Mouse (Mus musculus) thymus, adult 2 months (tissue): ENCODE measurements around the gene Fancg. TPM values are rescaled to one million over a fixed set of nuclear protein-coding genes. Genes with fewer than 3 reads are reported as not detected.
A peak's percentile ranks its signal among the peaks of the same experiment; 100 is the strongest.

Experiments
- DNase-seq: peaks from one replicate; pipeline ENCODE4 v3.0.0; 2021
- H3K27ac ChIP-seq: fragments of 200-500 bp; 2 replicates; pipeline ENCODE4 v1.5.1; 2012; ENCODE audit warnings: low read length, control low read depth; ENCODE audit not compliant: control insufficient read depth, insufficient read depth
- H3K27me3 ChIP-seq: fragments of 200-500 bp; 2 replicates; pipeline ENCODE4 v1.6.1; 2012; ENCODE audit warnings: mild to moderate bottlenecking, low read length, moderate library complexity, mixed read lengths; ENCODE audit not compliant: control insufficient read depth, insufficient read depth
- H3K36me3 ChIP-seq: fragments of 200-500 bp; 2 replicates; pipeline ENCODE4 v1.6.1; 2012; ENCODE audit warnings: mild to moderate bottlenecking, low read length, moderate library complexity; ENCODE audit not compliant: control insufficient read depth, insufficient read depth
- H3K4me1 ChIP-seq: fragments of 200-500 bp; replicated peaks from 2 replicates; pipeline ENCODE4 v1.6.1; 2012; ENCODE audit warnings: low read length; ENCODE audit not compliant: control insufficient read depth, insufficient read depth
- H3K4me3 ChIP-seq: fragments of 200-500 bp; 2 replicates; pipeline ENCODE4 v1.5.1; 2012; ENCODE audit warnings: mild to moderate bottlenecking, low read length, control low read depth, moderate library complexity; ENCODE audit not compliant: control insufficient read depth, insufficient read depth
- CTCF ChIP-seq: fragments of 200-500 bp; IDR thresholded peaks from 2 replicates; pipeline ENCODE4 v1.5.1; 2012; ENCODE audit warnings: mild to moderate bottlenecking, control low read depth, low read length, moderate library complexity, borderline replicate concordance; ENCODE audit not compliant: control insufficient read depth, poor library complexity, insufficient read depth; ENCODE audit errors: extremely low read depth
- POLR2A ChIP-seq: fragments of 200-500 bp; IDR thresholded peaks from 2 replicates; pipeline ENCODE4 v1.6.1; 2012; ENCODE audit warnings: mild to moderate bottlenecking, low read length, control low read depth, moderate library complexity; ENCODE audit not compliant: control insufficient read depth, poor library complexity, insufficient read depth; ENCODE audit errors: extremely low read depth
- WGBS: fragments of 180-500 bp; shearing (Covaris S2); methylation state at CpG from one replicate; pipeline ENCODE4 v1.1.7; 2018; 5-methylcytosine and 5-hydroxymethylcytosine counted together
- polyA plus RNA-seq: library from polyadenylated mRNA; depleted of rRNA; stranded (reverse); fragments of >200 nt; gene quantifications from 2 replicates; pipeline ENCODE4 v1.2.3, GENCODE M21; 2012

Fancg gene
- polyA plus RNA-seq, 1 experiment, result 50.0 TPM

DNA sequence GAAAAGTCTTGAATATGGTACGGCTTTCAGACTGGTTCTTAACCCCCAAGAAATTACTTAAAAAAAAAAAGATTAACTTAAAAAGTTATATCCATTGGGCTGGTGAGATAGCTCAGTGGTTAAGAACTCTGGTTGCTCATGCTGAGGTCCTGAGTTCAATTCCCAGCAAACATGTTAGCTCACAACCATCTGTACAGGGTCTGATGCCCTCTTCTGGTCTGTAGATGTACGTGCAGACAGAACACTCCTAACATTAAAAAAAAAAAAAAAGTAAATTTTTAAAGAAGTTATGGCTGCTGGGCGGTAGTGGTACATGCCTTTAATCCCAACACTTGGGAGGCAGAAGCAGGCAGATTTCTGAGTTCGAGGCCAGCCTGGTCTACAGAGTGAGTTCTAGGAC is 32.2 kb downstream of the Fancg start:
- WGBS, result 93% methylated on average over 4 of the region's 4 CpGs
- no peak for TF ChIP-seq CTCF
- no peak for TF ChIP-seq POLR2A
- H3K36me3 ChIP-seq, result peaks cover 31% of the 10 kb centered on the region

DNA sequence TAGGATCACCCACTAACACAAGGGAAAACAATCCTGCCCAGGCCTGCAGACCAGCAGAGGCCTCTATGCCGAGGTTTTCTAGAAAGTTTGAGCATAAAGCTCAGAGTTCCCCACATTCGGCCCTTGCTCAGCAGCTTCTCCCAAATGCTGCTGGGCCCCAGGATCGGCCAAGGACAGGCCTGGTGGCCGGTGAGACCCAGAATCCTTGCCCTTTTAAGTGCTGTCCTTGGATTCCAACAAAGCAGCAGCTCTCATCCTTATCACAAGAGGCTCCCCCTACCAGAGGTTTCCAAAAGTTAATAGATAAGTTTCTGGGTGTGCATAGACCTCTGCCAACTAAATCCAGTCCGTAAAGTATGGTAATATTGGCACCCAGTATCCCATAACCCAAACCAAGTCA is 36.4 kb downstream of the Fancg start:
- no peaks in the 10 kb centered on the region for H3K4me1 ChIP-seq
- no peak overlapping the region for H3K27ac ChIP-seq
- H3K27me3 ChIP-seq, result no peaks in the 10 kb centered on the region
- DNase-seq, result no peak
- H3K4me3 ChIP-seq, result no peak overlapping the region
- H3K36me3 ChIP-seq, result peaks cover 3% of the 10 kb centered on the region; the same call in 1 of the 2 replicates
- TF ChIP-seq POLR2A (no peak), CTCF (no peak)
- 94% methylated on average over 5 of the region's 5 CpGs for WGBS

More for the DNA sequence above, 32.2 kb downstream of the Fancg start:
- H3K27me3 ChIP-seq, result no peaks in the 10 kb centered on the region
- no peak overlapping the region for H3K27ac ChIP-seq
- DNase-seq, result no peak
- no peak overlapping the region for H3K4me3 ChIP-seq
- H3K4me1 ChIP-seq, result no peaks in the 10 kb centered on the region

DNA sequence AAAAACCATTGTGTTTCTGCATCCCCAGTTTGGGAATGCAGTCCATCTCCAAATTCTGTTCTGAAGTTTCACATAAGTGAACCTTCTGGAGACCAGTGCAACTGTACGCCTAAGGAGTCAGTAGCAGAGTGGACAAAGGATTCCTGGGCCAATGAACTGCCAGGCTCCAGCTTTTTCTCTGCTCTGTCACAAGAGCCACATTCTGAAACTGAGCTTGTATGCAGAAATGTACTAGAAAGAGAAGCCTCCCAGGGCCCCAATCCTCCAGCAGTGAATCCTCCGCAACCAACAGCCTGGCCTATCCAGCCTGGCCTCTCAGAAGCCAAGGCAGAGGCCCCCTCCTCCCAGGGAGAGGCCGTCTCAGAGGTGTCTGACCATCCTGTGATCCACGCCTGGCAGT is 37.4 kb downstream of the Fancg start:
- Histone ChIP-seq H3K27me3 (no peaks in the 10 kb centered on the region), H3K27ac (no peak overlapping the region), H3K4me3 (no peak overlapping the region), H3K36me3 (no peaks in the 10 kb centered on the region), H3K4me1 (no peaks in the 10 kb centered on the region)
- DNase-seq, result no peak
- 96% methylated on average over 4 of the region's 4 CpGs for WGBS
- no peak for TF ChIP-seq CTCF
- no peak for TF ChIP-seq POLR2A

DNA sequence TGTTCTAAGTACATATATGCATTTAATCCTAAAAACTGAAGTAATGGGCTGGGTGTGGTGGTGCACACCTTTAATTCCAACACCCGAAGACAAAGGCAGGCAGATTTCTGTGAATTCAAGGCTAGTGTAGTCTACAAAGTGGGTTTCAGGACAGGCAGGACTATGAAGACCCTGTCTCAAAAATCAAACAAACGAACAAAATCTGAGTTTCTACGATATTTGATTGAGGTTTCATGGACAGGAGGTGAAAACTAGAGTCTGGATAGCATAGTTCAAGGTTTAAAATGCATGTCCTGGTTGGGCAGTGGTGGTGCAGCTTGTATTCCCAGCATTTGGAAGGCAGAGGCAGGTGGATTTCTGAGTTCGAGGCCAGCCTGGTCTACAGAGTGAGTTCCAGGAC is 41.0 kb downstream of the Fancg start, which contains the start of gene 1700022I11Rik:
TSS of gene 1700022I11Rik (plus strand) at position 301 of the 400 bp plus-strand sequence.
- Histone ChIP-seq H3K4me1 (no peaks in the 10 kb centered on the region; the same call in 1 of the 2 replicates), H3K27me3 (no peaks in the 10 kb centered on the region), H3K27ac (no peak within 1 kb of the TSS), H3K4me3 (no peak within 1 kb of the TSS), H3K36me3 (no peaks in the 10 kb centered on the region)
- TF ChIP-seq POLR2A (no peak), CTCF (no peak)
- 95% methylated on average over 4 of the region's 4 CpGs for WGBS
- DNase-seq, result no peak

DNA sequence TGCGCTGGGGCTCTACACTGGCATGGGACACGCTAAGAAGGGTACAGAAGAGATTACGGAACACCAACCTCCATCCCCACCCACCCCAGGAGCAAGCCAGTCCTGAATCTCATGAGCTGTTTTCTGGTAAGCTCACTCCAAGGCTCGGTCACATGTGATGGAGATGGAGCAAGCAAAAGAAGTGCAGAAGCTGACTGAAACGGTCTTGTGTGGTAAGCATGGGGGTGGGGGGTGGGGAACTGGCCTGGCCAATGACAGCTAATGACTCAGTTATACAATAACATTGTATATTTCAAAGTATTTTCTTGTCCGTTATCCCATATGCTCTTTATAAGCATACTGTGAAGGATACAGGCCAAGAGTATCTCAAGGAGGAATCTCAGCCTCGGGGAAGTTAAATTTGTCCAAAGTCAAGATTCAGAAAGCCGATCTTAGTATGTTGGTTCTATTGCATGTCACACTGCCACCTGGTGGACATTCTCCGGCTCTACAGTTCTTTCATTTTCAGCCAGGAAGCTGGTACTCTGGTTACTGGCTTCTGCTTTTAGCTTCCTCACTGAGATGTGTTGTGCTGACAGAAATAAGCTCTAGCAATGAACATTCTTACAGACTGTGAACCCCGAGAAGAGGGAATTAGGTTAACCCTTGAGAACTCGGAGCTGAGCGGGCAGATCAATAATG is 45.1 kb downstream of the Fancg start:
- DNase-seq, result peak; percentile 45
- Histone ChIP-seq H3K4me1 (no peaks in the 10 kb centered on the region; the same call in 1 of the 2 replicates), H3K27ac (no peak overlapping the region), H3K4me3 (no peak overlapping the region), H3K27me3 (no peaks in the 10 kb centered on the region), H3K36me3 (no peaks in the 10 kb centered on the region)
- WGBS, result 20% methylated on average over 12 of the region's 12 CpGs
- no peak for TF ChIP-seq CTCF
- no peak for TF ChIP-seq POLR2A

DNA sequence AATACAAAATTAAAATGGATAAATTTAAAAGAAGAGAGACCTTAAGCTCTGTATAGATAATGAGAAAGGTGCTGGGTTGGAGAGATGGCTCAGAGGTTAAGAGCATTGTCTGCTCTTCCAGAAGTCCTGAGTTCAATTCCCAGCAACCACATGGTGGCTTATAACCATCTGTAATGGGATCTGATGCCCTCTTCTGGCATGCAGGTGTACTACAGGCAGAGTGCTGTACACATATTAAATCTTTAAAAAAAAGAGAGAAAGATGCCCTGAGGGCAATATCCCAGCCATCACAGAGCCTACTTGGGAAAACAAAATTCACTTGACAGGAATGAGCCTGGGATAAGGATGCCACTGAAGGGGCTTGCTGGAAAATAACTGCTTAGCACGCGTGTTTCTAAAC is 46.8 kb downstream of the Fancg start:
- 97% methylated on average over 2 of the region's 2 CpGs for WGBS
- no peak for TF ChIP-seq CTCF
- no peak for TF ChIP-seq POLR2A
- Histone ChIP-seq H3K4me3 (no peak overlapping the region), H3K36me3 (no peaks in the 10 kb centered on the region), H3K27ac (no peak overlapping the region), H3K27me3 (no peaks in the 10 kb centered on the region), H3K4me1 (no peaks in the 10 kb centered on the region; the same call in 1 of the 2 replicates)
- no peak for DNase-seq
